Mouse (Mus musculus) thymus, adult 2 months (tissue): ENCODE data around the gene Nadsyn1.

Source experiments
- CTCF ChIP-seq: fragments of 200-500 bp; IDR thresholded peaks from 2 replicates; pipeline ENCODE4 v1.5.1; 2012; ENCODE audit warnings: mild to moderate bottlenecking, control low read depth, low read length, moderate library complexity, borderline replicate concordance; ENCODE audit not compliant: control insufficient read depth, poor library complexity, insufficient read depth; ENCODE audit errors: extremely low read depth
- POLR2A ChIP-seq: fragments of 200-500 bp; IDR thresholded peaks from 2 replicates; pipeline ENCODE4 v1.6.1; 2012; ENCODE audit warnings: mild to moderate bottlenecking, low read length, control low read depth, moderate library complexity; ENCODE audit not compliant: control insufficient read depth, poor library complexity, insufficient read depth; ENCODE audit errors: extremely low read depth

- TF ChIP-seq CTCF: no peak
- TF ChIP-seq POLR2A: 0 out of 2 replicates have a peak, but pooled peaks have one; percentile 10
Measured at GRCm38 (mm10) chr7:143783378-143783995, 39.2 kb downstream of the Nadsyn1 start.
